Mouse (Mus musculus) common myeloid progenitor, adult 5-6 weeks (primary cell): ENCODE data around the gene Pigv. TPM values are rescaled to one million over a fixed set of nuclear protein-coding genes. Genes with fewer than 3 reads are reported as not detected.

ENCODE experiments used
- ATAC-seq: replicated peaks from 2 replicates; pipeline ENCODE4 v1.8.0; 2016; ENCODE audit warnings: low read depth, mild to moderate bottlenecking, moderate TSS enrichment, inconsistent platforms; ENCODE audit not compliant: poor library complexity, severe bottlenecking
- total RNA-seq: library from RNA; stranded (forward); fragments of 200-1000, 187-1606 nt; gene quantifications from 2 replicates; pipeline ENCODE4 v1.2.3, GENCODE M21; 2017

Pigv gene
- total RNA-seq, 1 experiment from 2014 or later, result 11.4 TPM

GRCm38 (mm10) chr4:133620668-133621067, 51.8 kb downstream of the Pigv start:
- no peak for ATAC-seq

GRCm38 (mm10) chr4:133619473-133620136, 52.8 kb downstream of the Pigv start:
- no peak for ATAC-seq

DNA sequence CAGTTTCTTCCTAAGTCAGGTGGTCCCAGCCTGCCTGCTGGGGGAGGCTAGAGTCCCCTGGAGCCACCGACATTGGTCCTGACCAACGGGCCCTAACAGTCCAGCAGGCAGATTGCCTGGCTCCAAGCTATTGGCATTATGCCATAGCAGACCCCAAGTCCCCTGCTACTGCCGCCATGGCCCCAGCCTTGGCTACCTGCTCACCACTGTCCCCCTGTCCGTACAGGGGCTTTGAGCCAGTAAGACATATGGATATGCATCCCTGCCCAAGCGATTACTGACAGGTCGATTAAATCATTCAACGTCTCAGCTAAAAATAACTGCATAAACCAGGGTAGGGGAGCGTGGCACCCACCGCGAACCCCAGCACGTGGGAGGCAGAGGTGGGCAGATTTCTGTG, 54.5 kb downstream of the Pigv start:
- no peak for ATAC-seq

GRCm38 (mm10) chr4:133615416-133615815, 57.0 kb downstream of the Pigv start:
- no peak for ATAC-seq

DNA sequence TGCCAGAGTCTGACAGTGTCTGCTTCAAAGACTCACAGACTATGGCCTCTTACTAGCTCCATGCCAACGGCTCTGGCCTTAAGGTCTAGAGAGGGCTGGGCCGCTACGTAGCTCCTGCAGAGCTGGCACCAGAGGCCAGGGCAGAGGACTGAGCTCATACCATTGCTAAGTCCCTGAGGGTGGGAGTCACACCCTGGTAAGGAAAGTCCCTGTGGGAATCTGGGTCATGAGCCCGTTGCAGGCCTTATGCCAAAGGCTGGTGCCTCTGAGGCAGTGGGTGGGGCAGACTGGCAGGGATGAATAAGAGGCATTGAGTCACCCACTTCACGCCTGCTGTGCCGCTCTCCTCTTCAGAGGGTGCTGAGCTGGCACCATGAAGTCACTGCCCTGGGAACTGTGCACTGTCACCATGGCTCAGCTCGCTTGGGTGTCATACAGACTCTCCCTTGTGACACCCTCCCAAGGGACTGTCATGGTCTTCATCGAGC, 58.1 kb downstream of the Pigv start:
- no peak for ATAC-seq

DNA sequence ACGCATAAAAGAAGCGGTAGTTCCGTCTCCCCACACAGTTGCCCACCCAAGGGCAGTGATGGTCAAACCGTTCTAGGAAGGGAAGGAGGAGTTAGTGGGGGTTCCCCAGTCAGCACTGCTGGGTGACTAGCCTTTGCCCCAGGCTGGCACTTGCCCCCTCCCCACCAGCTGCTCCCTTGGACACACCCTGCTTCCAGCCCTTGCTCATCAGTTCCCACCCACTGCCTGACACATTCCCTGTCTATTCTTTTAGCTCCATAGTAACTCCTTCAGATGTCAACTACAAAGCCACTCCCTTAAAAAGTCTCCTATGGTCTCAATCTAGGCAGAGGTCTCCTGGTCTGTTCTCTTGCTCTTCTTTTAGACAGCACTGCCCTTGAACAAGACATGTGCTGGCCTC, 58.6 kb downstream of the Pigv start:
- ATAC-seq, result no peak

DNA sequence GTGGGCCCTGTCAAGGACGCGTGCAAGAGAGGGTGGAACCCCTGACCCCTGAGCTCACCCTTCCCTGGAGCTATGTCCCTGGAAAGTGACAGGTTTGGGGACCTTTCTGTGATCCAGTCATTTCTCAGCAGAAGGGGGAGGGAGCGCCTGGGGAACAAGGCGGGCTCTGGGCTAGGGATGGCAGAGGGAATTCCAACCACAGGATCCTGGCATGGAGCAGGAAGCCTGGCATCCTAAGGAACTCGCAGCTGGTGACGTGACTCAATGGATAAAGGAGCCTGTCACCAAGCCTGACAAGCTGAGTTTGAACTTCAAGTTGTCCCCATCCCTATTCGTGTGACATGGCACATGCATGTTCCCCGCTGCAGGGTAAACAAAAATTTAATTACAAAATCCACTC, 59.4 kb downstream of the Pigv start:
- no peak for ATAC-seq

- no peak for ATAC-seq
Observed at GRCm38 (mm10) chr4:133612416-133612815, 60.0 kb downstream of the Pigv start.

- ATAC-seq, result no peak
Observed at GRCm38 (mm10) chr4:133611815-133612214, 60.6 kb downstream of the Pigv start.

Other genes starting within 250 kb of the Pigv start
- not detected in 2 replicates for gene Tent5b, start 192.5 kb downstream of the Pigv start, total RNA-seq
- not detected in 2 replicates for gene Trnp1, start 174.1 kb downstream of the Pigv start, total RNA-seq
- gene Kdf1, start 153.7 kb downstream of the Pigv start, total RNA-seq, result not detected in 2 replicates
- gene Nudc, start 126.7 kb downstream of the Pigv start, total RNA-seq, result 316 and 327 TPM in 2 replicates
- 1.4 TPM in 1 of 2 replicates, not detected in the other for gene Nr0b2, start 119.3 kb downstream of the Pigv start, total RNA-seq
- gene Gpatch3, start 97.9 kb downstream of the Pigv start, total RNA-seq, result 17.3 and 18.0 TPM in 2 replicates
- 18.4 and 19.0 TPM in 2 replicates for gene Gpn2, start 88.3 kb downstream of the Pigv start, total RNA-seq
- gene Sfn, start 70.5 kb downstream of the Pigv start, total RNA-seq, result 3.6 and 4.9 TPM in 2 replicates
- gene Zdhhc18, start 22.5 kb downstream of the Pigv start, total RNA-seq, result 13.6 and 14.5 TPM in 2 replicates
- 41.5 and 67.0 TPM in 2 replicates for gene Arid1a, start 84.1 kb upstream of the Pigv start, total RNA-seq
- 62.2 and 80.0 TPM in 2 replicates for gene Rps6ka1, start 215.2 kb upstream of the Pigv start, total RNA-seq